Mouse (Mus musculus) brain, adult 10 weeks (tissue): Measurements from ENCODE around the gene Oaz3. TPM values are rescaled to one million over a fixed set of nuclear protein-coding genes. Genes with fewer than 3 reads are reported as not detected.

Experiments used
- polyA plus RNA-seq: library from polyadenylated mRNA; stranded (reverse); fragments of 350-450 nt; fragmentation: Illumina TruSeq; extraction: RNeasy Lipid Tissue Mini Kit (QIAGEN cat#74804); gene quantifications from one replicate; pipeline ENCODE4 v1.2.3, GENCODE M21; 2015; ENCODE audit warnings: low read depth, low replicate concordance

Oaz3 gene
- not detected for polyA plus RNA-seq

GRCm38 (mm10) chr3:94443597-94443964 is at the start of gene Oaz3:
Gene Oaz3, minus strand, starts transcription at chr3:94443915.

GRCm38 (mm10) chr3:94480291-94480884 is 36.7 kb upstream of the Oaz3 start, which contains the start of gene Riiad1:
Gene Riiad1, minus strand, starts transcription at chr3:94480341.

GRCm38 (mm10) chr3:94477981-94478422 is 34.3 kb upstream of the Oaz3 start, which contains the start of gene Celf3:
Gene Celf3, plus strand, starts transcription at chr3:94478295.

GRCm38 (mm10) chr3:94442951-94443596 is 641 bp downstream of the Oaz3 start, which contains the start of gene Mrpl9:
Gene Mrpl9, plus strand, starts transcription at chr3:94443318.

GRCm38 (mm10) chr3:94413031-94413679 is 30.6 kb downstream of the Oaz3 start, which contains the start of gene Tdrkh:
Gene Tdrkh, plus strand, starts transcription at chr3:94413273.

GRCm38 (mm10) chr3:94398217-94398616 is 45.5 kb downstream of the Oaz3 start, which contains the start of gene Lingo4:
Gene Lingo4, plus strand, starts transcription at chr3:94398517.

Other genes starting within 250 kb of the Oaz3 start
- not detected for gene Gm5286, start 247.2 kb downstream of the Oaz3 start, polyA plus RNA-seq
- not detected for gene Gm4778, start 179.9 kb downstream of the Oaz3 start, polyA plus RNA-seq
- gene Them4, start 133.8 kb downstream of the Oaz3 start, polyA plus RNA-seq: 37.3 TPM
- gene Them5, start 101.8 kb downstream of the Oaz3 start, polyA plus RNA-seq: not detected
- 1.3 TPM for gene C2cd4d, start 81.5 kb downstream of the Oaz3 start, polyA plus RNA-seq
- gene Rorc, start 71.1 kb downstream of the Oaz3 start, polyA plus RNA-seq: 3.6 TPM
- gene Lingo4, start 45.4 kb downstream of the Oaz3 start, polyA plus RNA-seq: 1.4 TPM
- gene Tdrkh, start 30.6 kb downstream of the Oaz3 start, polyA plus RNA-seq: 30.5 TPM
- gene Mrpl9, start 597 bp downstream of the Oaz3 start, polyA plus RNA-seq: 62.1 TPM
- 140 TPM for gene Celf3, start 34.4 kb upstream of the Oaz3 start, polyA plus RNA-seq
- 7.8 TPM for gene Riiad1, start 36.4 kb upstream of the Oaz3 start, polyA plus RNA-seq
- 65.7 TPM for gene Snx27, start 138.8 kb upstream of the Oaz3 start, polyA plus RNA-seq
- gene Gm10972, start 199.2 kb upstream of the Oaz3 start, polyA plus RNA-seq: not detected
- gene Tuft1, start 215.0 kb upstream of the Oaz3 start, polyA plus RNA-seq: 4.1 TPM
- not detected for gene Selenbp2, start 249.6 kb upstream of the Oaz3 start, polyA plus RNA-seq